Mouse (Mus musculus) forebrain, postnatal 0 days (tissue): Measurements from ENCODE around the gene Agbl4. TPM values are rescaled to one million over a fixed set of nuclear protein-coding genes. Genes with fewer than 3 reads are reported as not detected.

Experiments
- ATAC-seq: fragments of 200-750 bp; cut with Nextera tagmentation; 2 replicates; pipeline ENCODE4 v1.8.0; 2017; ENCODE audit warnings: mild to moderate bottlenecking, moderate library complexity
- DNase-seq: peaks from one replicate; pipeline ENCODE4 v3.0.0-alpha.2; 2015
- H3K27ac ChIP-seq: fragments of 300-500 bp; sonication (generic); 2 replicates; pipeline ENCODE4 v1.5.1; 2014; ENCODE audit warnings: low read depth, mild to moderate bottlenecking, antibody characterized with exemption, low read length, moderate library complexity, mixed read lengths
- H3K27me3 ChIP-seq: fragments of 300-500 bp; sonication (generic); 2 replicates; pipeline ENCODE4 v1.6.1; 2014; ENCODE audit warnings: mild to moderate bottlenecking, low read length, mixed read lengths; ENCODE audit not compliant: insufficient read depth
- H3K36me3 ChIP-seq: fragments of 300-500 bp; sonication (generic); 2 replicates; pipeline ENCODE4 v1.6.1; 2014; ENCODE audit warnings: mild to moderate bottlenecking, moderate library complexity; ENCODE audit not compliant: insufficient read depth
- H3K4me1 ChIP-seq: fragments of 300-500 bp; sonication (generic); 2 replicates; pipeline ENCODE4 v1.6.1; 2014; ENCODE audit warnings: antibody characterized with exemption; ENCODE audit not compliant: insufficient read depth
- H3K4me2 ChIP-seq: fragments of 300-500 bp; sonication (generic); 2 replicates; pipeline ENCODE4 v1.6.1; 2014; ENCODE audit warnings: low read depth, mild to moderate bottlenecking, moderate library complexity
- H3K4me3 ChIP-seq: fragments of 300-500 bp; sonication (generic); 2 replicates; pipeline ENCODE4 v1.5.1; 2014; ENCODE audit warnings: low read depth, low read length, mixed read lengths
- H3K9ac ChIP-seq: fragments of 300-500 bp; sonication (generic); 2 replicates; pipeline ENCODE4 v1.6.1; 2014; ENCODE audit warnings: mild to moderate bottlenecking
- H3K9me3 ChIP-seq: fragments of 300-500 bp; sonication (generic); 2 replicates; pipeline ENCODE4 v1.6.1; 2016; ENCODE audit warnings: low read length
- CTCF ChIP-seq: sonication (generic); IDR thresholded peaks from 2 replicates; pipeline ENCODE4 v1.5.1; 2016; ENCODE audit warnings: antibody characterized with exemption, control low read depth, low read depth
- WGBS: fragments of 180-500 bp; shearing (Covaris S2); extraction: QIAGEN DNeasy Blood & Tissue Kit; methylation state at CpG from one replicate; pipeline ENCODE4 v1.1.7; 2014; 5-methylcytosine and 5-hydroxymethylcytosine counted together
- polyA plus RNA-seq: library from polyadenylated mRNA; unstranded; fragments of >200 nt; fragmentation: Nextera tagmentation; extraction: Ambion mirVana; gene quantifications from 2 replicates; pipeline ENCODE4 v1.2.1, GENCODE M21; 2015
- total RNA-seq: library from RNA; depleted of rRNA; stranded (reverse); fragments of >200 nt; gene quantifications from 2 replicates; pipeline ENCODE4 v1.2.3, GENCODE M21; 2014

Agbl4 gene
- total and polyA plus RNA-seq, 2 experiments from 2014 or later: 3.3 to 6.2 TPM

DNA sequence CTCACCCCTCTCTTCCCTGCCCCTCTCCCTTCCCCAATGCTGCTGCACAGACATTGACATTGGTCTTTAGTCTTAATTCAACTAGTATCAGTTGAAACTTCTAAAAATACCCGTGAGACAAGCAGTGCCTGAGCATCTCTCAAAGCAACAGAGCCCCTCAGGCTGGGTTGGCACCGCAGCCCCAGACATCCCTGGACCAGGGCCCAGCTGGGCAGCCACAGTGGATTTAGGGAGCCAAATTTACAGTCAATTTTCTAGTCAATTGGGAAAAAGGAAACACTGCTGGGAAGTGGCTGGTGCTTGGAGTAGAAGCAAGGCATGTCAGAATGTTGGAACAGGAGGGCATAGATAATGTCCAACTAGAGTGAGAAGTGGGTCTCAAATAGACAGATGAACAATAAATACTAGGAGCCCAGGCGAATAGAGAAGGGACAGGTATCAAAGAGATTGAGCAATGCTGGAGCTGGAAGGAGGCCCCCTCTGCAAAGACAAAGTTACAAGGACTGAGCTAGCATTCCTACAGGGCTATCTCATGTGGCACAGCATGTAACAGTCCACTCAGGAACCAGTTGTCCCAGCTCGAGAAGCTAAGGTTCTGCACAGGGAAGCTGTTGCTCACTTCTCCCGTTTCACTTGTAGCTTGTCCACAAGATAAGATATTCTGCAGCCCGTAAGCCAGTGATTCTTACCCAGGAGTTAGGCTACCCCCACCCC lies 1247.8 kb downstream of the Agbl4 start:
- no peak overlapping the region for H3K4me3 ChIP-seq
- DNase-seq (peak; percentile 76), ATAC-seq (peak; percentile 86)
- WGBS: 50% methylated on average over 6 of the region's 6 CpGs
- H3K9ac ChIP-seq: no peak overlapping the region
- H3K4me1 ChIP-seq: no peaks in the 10 kb centered on the region
- TF ChIP-seq CTCF: no peak
- no peak overlapping the region for H3K27ac ChIP-seq
- no peaks in the 10 kb centered on the region for H3K36me3 ChIP-seq
- no peak overlapping the region for H3K4me2 ChIP-seq
- no peaks in the 10 kb centered on the region for H3K9me3 ChIP-seq
- H3K27me3 ChIP-seq: no peaks in the 10 kb centered on the region

DNA sequence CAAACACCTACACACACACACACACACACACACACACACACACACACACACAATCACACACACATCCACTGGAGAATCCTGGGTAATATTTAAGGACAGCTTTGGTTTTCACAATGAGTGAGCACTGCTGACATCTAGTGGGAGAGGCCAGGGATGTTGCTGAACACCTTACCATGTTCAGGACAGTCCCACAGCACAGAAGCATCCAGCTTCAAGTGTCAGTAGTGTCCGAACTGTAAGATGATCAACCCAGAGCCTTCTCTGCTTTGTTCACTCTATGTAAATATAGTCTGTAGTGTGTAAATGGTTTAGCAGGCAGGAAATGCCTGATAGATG lies 1248.3 kb downstream of the Agbl4 start:
- ATAC-seq (peak; percentile 84), DNase-seq (peak; percentile 61)
- TF ChIP-seq CTCF: peak; percentile 78
- Histone ChIP-seq H3K36me3 (no peaks in the 10 kb centered on the region), H3K4me2 (no peak overlapping the region), H3K4me3 (no peak overlapping the region), H3K9me3 (no peaks in the 10 kb centered on the region), H3K9ac (no peak overlapping the region), H3K27ac (no peak overlapping the region), H3K4me1 (no peaks in the 10 kb centered on the region), H3K27me3 (no peaks in the 10 kb centered on the region)
- 53% methylated on average over 1 of the region's 1 CpGs for WGBS

DNA sequence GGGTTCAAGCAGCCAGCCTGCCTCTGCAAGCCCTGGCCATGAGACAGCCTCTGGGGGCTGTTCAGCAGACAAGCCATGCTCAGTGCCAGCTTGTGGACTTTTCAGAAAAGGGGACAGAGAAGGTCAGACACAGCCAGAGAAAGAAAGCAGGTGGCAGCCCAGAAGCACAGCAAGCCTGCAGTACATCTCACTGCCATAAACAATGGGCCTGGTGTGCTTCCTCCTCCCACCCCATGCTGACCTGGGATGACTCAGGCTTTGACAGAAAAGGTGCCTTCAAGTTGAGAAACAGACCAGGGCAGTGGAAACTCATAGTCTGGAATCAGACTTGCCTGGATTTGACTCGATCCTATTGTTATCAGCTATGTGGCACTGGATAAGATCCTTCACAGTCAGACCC lies 1256.0 kb downstream of the Agbl4 start:
- no peak for ATAC-seq
- WGBS: 62% methylated on average over 1 of the region's 1 CpGs

DNA sequence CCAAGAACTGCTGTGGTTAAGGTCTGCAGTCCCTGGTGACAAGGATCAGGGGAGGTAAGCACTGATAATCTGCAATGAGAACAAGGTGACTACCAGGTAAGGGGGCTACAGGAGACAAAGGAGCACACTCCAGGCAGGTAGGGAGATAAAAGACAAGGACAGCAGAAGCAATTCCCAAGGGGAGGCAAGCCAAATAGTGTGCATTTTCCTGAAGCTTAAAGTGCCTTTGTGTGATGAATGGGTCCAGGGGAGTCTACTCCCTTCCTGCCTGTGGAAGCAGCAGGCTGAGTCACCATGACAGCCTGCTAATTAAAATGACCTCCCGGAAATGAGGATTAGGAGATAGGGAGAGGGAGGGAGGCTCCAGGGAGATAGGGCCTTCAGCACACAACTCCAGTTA lies 1266.3 kb downstream of the Agbl4 start:
- Histone ChIP-seq H3K9me3 (no peaks in the 10 kb centered on the region), H3K27ac (no peak overlapping the region), H3K4me2 (no peak overlapping the region), H3K27me3 (peaks cover 9% of the 10 kb centered on the region), H3K4me1 (no peaks in the 10 kb centered on the region), H3K36me3 (no peaks in the 10 kb centered on the region), H3K9ac (no peak overlapping the region), H3K4me3 (no peak overlapping the region)
- WGBS: 0% methylated on average over 1 of the region's 1 CpGs
- ATAC-seq (peak; percentile 51), DNase-seq (peak; percentile 12)
- TF ChIP-seq CTCF: no peak

More for the DNA sequence above, 1256.0 kb downstream of the Agbl4 start:
- no peaks in the 10 kb centered on the region for H3K4me1 ChIP-seq
- no peak for DNase-seq
- H3K27ac ChIP-seq: no peak overlapping the region
- H3K9me3 ChIP-seq: no peaks in the 10 kb centered on the region
- no peaks in the 10 kb centered on the region for H3K36me3 ChIP-seq
- H3K4me2 ChIP-seq: no peak overlapping the region
- TF ChIP-seq CTCF: no peak
- no peak overlapping the region for H3K9ac ChIP-seq
- no peaks in the 10 kb centered on the region for H3K27me3 ChIP-seq
- H3K4me3 ChIP-seq: no peak overlapping the region

DNA sequence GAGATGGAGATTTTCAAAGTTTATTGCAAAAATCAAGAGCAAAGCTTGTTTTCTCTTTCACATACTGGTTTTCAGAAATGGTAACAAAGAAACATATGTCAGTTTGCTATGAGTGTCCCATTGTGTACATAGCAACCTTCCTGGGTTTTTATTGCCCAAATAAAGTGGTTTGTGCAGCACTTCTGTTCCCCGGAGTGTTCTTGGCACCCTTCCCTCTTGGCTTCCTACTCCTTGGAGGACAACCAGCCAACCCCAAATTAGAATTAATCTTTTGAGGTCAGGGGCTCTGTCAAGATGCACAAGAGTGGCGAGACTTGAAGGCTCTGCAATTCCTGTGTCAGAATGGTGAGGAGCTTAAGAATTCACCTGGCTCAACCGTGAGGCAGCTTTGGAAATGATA lies 1266.7 kb downstream of the Agbl4 start:
- H3K27me3 ChIP-seq: peaks cover 9% of the 10 kb centered on the region
- H3K4me2 ChIP-seq: no peak overlapping the region
- H3K9ac ChIP-seq: no peak overlapping the region
- TF ChIP-seq CTCF: no peak
- H3K27ac ChIP-seq: no peak overlapping the region
- 19% methylated on average over 3 of the region's 3 CpGs for WGBS
- H3K36me3 ChIP-seq: no peaks in the 10 kb centered on the region
- ATAC-seq (0 out of 2 replicates have a peak, but pooled peaks have one; percentile 14), DNase-seq (peak; percentile 35)
- H3K4me1 ChIP-seq: no peaks in the 10 kb centered on the region
- H3K9me3 ChIP-seq: no peaks in the 10 kb centered on the region
- H3K4me3 ChIP-seq: no peak overlapping the region

DNA sequence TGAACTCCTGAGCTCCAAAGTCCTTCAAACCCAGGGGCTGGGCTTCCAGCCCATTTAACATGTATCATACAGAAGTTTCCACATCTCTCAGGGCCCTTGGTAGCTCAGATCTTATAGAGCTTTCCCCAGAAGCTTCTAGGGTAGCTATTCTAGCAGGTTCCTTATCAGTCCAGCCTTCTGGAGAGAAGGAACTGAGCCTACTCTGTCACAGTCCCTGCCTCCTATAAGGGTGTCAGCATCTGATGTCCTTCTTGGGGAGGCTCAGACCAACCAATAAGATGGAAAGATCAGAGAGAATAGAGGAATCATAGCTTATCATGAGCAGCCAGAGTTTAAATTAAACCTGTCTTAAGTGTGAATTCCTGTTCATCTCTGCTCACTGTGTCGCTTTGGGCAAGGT lies 1269.3 kb downstream of the Agbl4 start:
- Histone ChIP-seq H3K4me2 (no peak overlapping the region), H3K9me3 (no peaks in the 10 kb centered on the region), H3K36me3 (no peaks in the 10 kb centered on the region), H3K4me3 (no peak overlapping the region), H3K9ac (no peak overlapping the region), H3K4me1 (no peaks in the 10 kb centered on the region), H3K27me3 (peaks cover 9% of the 10 kb centered on the region), H3K27ac (no peak overlapping the region)
- TF ChIP-seq CTCF: no peak
- no peak for DNase-seq
- 87% methylated on average over 1 of the region's 1 CpGs for WGBS
- ATAC-seq: no peak

DNA sequence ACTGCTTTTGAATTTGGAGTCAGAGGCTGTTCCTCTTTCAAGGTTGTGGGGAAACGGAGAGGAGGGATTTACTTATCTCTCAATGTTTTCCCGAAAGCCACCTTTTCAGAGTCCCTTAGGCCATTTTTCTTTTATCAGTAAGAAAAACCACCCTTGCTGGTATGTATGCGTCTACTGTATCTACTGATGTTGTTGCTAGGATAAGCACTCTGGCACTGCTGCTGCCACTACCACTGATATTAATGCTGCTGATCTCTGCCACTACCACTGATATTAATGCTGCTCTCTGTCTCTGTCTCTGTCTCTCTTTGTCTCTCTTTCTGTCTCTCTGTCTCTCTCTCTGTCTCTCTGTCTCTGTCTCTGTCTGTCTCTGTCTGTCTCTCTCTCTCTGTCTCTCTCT lies 1271.9 kb downstream of the Agbl4 start:
- WGBS: 84% methylated on average over 3 of the region's 3 CpGs
- Histone ChIP-seq H3K4me1 (no peaks in the 10 kb centered on the region), H3K9me3 (no peaks in the 10 kb centered on the region), H3K4me2 (no peak overlapping the region), H3K36me3 (no peaks in the 10 kb centered on the region), H3K27ac (no peak overlapping the region), H3K27me3 (peaks cover 9% of the 10 kb centered on the region), H3K9ac (no peak overlapping the region), H3K4me3 (no peak overlapping the region)
- TF ChIP-seq CTCF: no peak
- no peak for ATAC-seq
- no peak for DNase-seq
